Mouse (Mus musculus) stomach, embryonic 14.5 days (tissue): Measurements from ENCODE around the gene Dscam. TPM values are rescaled to one million over a fixed set of nuclear protein-coding genes. Genes with fewer than 3 reads are reported as not detected.
A peak's percentile ranks its signal among the peaks of the same experiment; 100 is the strongest.

Experiments used
- ATAC-seq: fragments of 200-750 bp; cut with Nextera tagmentation; 2 replicates; pipeline ENCODE4 v1.8.0; 2017; ENCODE audit warnings: low read depth, moderate TSS enrichment; ENCODE audit not compliant: insufficient number of reproducible peaks, insufficient read depth, low FRiP score
- H3K27ac ChIP-seq: fragments of 300-500 bp; sonication (generic); 2 replicates; pipeline ENCODE4 v1.5.1; 2014; ENCODE audit warnings: mild to moderate bottlenecking, low read length, moderate library complexity, mixed read lengths
- H3K27me3 ChIP-seq: fragments of 300-500 bp; sonication (generic); 2 replicates; pipeline ENCODE4 v1.6.1; 2014; ENCODE audit warnings: low read length, control low read depth, mixed read lengths; ENCODE audit not compliant: control insufficient read depth, insufficient read depth
- H3K36me3 ChIP-seq: fragments of 300-500 bp; sonication (generic); 2 replicates; pipeline ENCODE4 v1.6.1; 2014; ENCODE audit warnings: mild to moderate bottlenecking, control low read depth, low read length, moderate library complexity, mixed read lengths; ENCODE audit not compliant: control insufficient read depth, insufficient read depth
- H3K4me1 ChIP-seq: fragments of 300-500 bp; sonication (generic); 2 replicates; pipeline ENCODE4 v1.6.1; 2014; ENCODE audit warnings: low read length, control low read depth, mixed read lengths; ENCODE audit not compliant: control insufficient read depth, insufficient read depth
- H3K4me2 ChIP-seq: fragments of 300-500 bp; sonication (generic); replicated peaks from 2 replicates; pipeline ENCODE4 v1.6.1; 2014; ENCODE audit warnings: low read depth, low read length, control low read depth
- H3K4me3 ChIP-seq: fragments of 300-500 bp; sonication (generic); 2 replicates; pipeline ENCODE4 v1.5.1; 2014; ENCODE audit warnings: low read depth, low read length, control low read depth
- H3K9ac ChIP-seq: fragments of 300-500 bp; sonication (generic); replicated peaks from 2 replicates; pipeline ENCODE4 v1.6.1; 2014; ENCODE audit warnings: low read depth, mild to moderate bottlenecking, control low read depth, low read length, moderate library complexity, mixed read lengths
- H3K9me3 ChIP-seq: fragments of 300-500 bp; sonication (generic); 2 replicates; pipeline ENCODE4 v1.6.1; 2016; ENCODE audit warnings: low read depth, low read length, control low read depth; ENCODE audit not compliant: control insufficient read depth
- WGBS: fragments of 180-500 bp; shearing (Covaris S2); extraction: QIAGEN DNeasy Blood & Tissue Kit; methylation state at CpG from one replicate; pipeline ENCODE4 v1.1.7; 2014; 5-methylcytosine and 5-hydroxymethylcytosine counted together
- polyA plus RNA-seq: library from polyadenylated mRNA; unstranded; fragments of >200 nt; fragmentation: Nextera tagmentation; extraction: Ambion mirVana; gene quantifications from 2 replicates; pipeline ENCODE4 v1.2.1, GENCODE M21; 2014

Gene Dscam
- polyA plus RNA-seq, 1 experiment from 2014 or later, result 0.30 TPM

DNA sequence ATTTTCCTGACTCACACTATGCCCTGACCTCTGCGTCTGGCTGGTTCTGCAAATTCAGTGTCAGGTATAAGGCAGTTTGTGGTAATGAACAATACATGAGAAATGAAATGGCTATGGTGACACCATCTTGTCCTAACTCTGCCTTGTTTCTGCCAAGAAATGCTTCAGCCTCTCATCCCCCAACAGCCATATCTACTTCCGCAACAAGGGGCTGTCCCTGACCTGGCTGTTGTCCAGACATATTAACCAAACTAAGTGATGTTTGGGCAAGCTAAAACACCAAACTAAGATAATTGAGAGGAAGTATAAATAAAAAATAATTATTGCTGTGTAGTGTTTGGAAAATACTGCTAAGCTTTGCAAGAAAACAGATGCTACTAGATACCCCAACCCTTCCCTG lies 258.4 kb downstream of the Dscam start:
- H3K36me3 ChIP-seq, result no peaks in the 10 kb centered on the region
- no peak for ATAC-seq
- no peaks in the 10 kb centered on the region for H3K9me3 ChIP-seq
- H3K4me1 ChIP-seq, result no peaks in the 10 kb centered on the region
- no peak overlapping the region for H3K9ac ChIP-seq
- H3K4me3 ChIP-seq, result no peak overlapping the region
- H3K27me3 ChIP-seq, result no peaks in the 10 kb centered on the region
- no peak overlapping the region for H3K27ac ChIP-seq
- H3K4me2 ChIP-seq, result no peak overlapping the region
- 79% methylated on average over 2 of the region's 2 CpGs for WGBS

DNA sequence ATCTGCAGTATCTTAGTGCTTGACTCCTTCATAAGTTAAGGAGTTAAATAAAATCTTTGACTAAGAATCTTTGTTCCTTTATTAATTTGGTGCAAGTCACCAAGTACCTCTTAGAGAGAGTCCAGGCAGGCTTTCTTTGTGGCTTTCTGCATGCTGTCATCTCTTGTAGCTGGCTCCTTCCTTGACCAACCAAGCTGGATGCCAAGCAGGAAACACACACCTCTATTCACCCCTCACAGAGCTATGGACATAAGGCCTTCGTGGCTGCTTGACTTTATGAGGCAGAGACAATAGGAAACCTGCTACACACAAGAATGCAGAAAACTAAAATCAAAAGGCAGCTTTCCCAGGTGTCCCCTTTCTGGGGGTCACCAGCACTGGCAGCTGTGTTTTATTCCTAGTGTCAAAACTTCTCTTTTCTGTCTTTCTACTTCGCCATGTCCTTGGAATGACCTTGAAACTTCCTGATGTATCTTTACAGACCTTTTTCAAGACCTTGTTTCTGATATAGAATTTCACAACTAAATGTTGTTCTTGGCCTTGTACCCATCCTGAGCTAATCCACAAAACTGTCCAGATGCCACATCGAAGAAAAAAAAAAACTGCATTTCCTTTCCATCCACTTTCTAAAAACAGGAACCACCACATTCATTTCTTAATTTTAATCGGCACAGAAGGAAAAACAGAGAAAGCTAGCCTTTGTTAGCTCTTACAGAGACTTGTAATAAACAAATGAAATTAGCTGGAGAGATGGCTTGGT lies 260.0 kb downstream of the Dscam start:
- Histone ChIP-seq H3K4me2 (no peak overlapping the region), H3K4me3 (no peak overlapping the region), H3K36me3 (no peaks in the 10 kb centered on the region), H3K9ac (no peak overlapping the region), H3K27ac (no peak overlapping the region), H3K9me3 (no peaks in the 10 kb centered on the region), H3K4me1 (no peaks in the 10 kb centered on the region), H3K27me3 (no peaks in the 10 kb centered on the region)
- no peak for ATAC-seq
- WGBS, result 60% methylated on average over 4 of the region's 4 CpGs

DNA sequence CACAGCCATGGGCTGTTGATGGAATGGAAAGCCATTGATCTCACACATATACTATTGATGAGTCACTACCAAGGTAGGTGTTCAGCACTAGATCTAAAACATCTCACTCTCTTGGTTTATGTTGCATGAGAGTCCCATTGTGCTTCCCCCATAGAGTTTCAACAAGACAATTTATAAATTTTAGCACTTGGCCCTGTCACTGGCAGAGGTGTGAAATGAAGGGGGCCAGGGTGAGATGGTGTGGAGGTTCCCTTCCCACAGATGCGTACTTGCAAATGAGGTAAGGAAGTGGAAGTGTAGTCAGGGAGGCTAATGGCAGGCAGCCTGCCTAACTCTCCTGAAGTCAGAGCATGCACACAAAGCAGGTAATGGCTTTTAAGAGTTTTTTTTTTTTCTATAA lies 262.7 kb downstream of the Dscam start:
- WGBS, result 83% methylated on average over 1 of the region's 1 CpGs
- Histone ChIP-seq H3K36me3 (no peaks in the 10 kb centered on the region), H3K27me3 (no peaks in the 10 kb centered on the region), H3K9me3 (no peaks in the 10 kb centered on the region), H3K4me1 (no peaks in the 10 kb centered on the region), H3K27ac (no peak overlapping the region), H3K4me3 (no peak overlapping the region), H3K4me2 (no peak overlapping the region), H3K9ac (no peak overlapping the region)
- ATAC-seq, result no peak

DNA sequence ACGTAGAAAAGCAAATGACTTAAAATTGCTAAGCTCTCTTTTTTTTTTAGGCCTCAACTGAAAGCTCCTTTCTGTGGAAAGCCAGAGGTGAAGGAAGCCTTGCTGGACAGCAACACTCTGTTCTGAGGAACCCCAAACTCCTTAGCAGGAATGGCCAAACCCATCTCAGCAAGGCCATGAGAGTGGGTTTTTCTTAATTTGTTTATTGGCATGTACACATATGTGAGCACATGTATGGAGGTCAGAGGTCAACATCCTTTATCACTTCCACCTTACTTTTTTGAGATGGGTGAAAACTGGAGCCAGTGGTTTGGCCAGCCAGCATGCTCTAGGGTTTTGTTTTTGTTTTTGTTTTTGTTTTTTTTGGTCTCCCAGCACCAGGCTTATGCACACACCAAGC lies 263.5 kb downstream of the Dscam start:
- 63% methylated on average over 1 of the region's 1 CpGs for WGBS

DNA sequence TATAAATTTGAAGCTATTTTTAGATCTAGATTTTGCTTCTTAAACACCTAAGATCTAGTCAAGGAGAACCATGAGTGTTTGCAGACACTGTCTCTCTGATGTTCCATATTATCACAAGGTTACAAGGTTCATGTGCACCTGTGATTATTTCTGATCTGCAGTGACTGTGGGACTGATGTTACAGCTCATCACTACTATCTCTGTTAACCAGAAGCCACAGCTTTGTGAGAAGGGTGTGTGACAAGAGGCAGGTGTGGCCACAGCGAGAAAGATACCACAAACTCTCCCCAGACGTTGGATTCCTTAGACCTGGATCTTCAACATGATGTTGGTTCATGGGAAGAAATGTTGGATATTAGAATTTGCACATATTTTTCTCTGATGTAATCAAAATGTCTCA lies 263.9 kb downstream of the Dscam start:
- 69% methylated on average over 2 of the region's 2 CpGs for WGBS
- peak; percentile 58; the same call in 1 of the 2 replicates for ATAC-seq
- H3K4me2 ChIP-seq, result no peak overlapping the region
- H3K9ac ChIP-seq, result no peak overlapping the region
- H3K4me3 ChIP-seq, result no peak overlapping the region
- H3K4me1 ChIP-seq, result no peaks in the 10 kb centered on the region
- no peaks in the 10 kb centered on the region for H3K27me3 ChIP-seq
- H3K36me3 ChIP-seq, result no peaks in the 10 kb centered on the region
- H3K9me3 ChIP-seq, result no peaks in the 10 kb centered on the region
- H3K27ac ChIP-seq, result no peak overlapping the region

More for the DNA sequence above, 263.5 kb downstream of the Dscam start:
- Histone ChIP-seq H3K4me1 (no peaks in the 10 kb centered on the region), H3K9ac (no peak overlapping the region), H3K9me3 (no peaks in the 10 kb centered on the region), H3K36me3 (no peaks in the 10 kb centered on the region), H3K27ac (no peak overlapping the region), H3K27me3 (no peaks in the 10 kb centered on the region), H3K4me3 (no peak overlapping the region), H3K4me2 (no peak overlapping the region)
- no peak for ATAC-seq

DNA sequence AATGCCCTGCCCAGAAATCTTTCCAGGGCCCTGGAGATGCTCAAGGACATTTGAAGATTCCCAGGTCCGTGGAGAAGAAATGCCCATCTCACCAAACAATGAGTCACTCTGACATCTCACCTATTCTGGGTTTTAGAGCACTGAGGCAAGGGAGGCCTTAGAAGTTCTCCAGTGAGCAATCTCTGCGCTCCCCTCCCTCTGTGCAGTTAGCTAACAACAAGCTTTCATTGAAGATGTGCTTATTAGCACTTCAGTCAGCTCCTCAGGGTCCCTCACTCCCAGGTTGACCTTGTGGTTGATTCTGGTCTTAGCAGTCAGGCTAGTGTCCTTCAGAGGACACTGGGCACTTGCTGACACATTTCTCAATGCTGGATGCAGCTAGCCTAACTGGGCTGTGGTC lies 265.8 kb downstream of the Dscam start:
- Histone ChIP-seq H3K27ac (no peak overlapping the region), H3K27me3 (no peaks in the 10 kb centered on the region), H3K9ac (no peak overlapping the region), H3K9me3 (no peaks in the 10 kb centered on the region), H3K4me2 (no peak overlapping the region), H3K36me3 (no peaks in the 10 kb centered on the region), H3K4me3 (no peak overlapping the region), H3K4me1 (no peaks in the 10 kb centered on the region)
- ATAC-seq, result no peak
- WGBS, result 50% methylated on average over 2 of the region's 2 CpGs

DNA sequence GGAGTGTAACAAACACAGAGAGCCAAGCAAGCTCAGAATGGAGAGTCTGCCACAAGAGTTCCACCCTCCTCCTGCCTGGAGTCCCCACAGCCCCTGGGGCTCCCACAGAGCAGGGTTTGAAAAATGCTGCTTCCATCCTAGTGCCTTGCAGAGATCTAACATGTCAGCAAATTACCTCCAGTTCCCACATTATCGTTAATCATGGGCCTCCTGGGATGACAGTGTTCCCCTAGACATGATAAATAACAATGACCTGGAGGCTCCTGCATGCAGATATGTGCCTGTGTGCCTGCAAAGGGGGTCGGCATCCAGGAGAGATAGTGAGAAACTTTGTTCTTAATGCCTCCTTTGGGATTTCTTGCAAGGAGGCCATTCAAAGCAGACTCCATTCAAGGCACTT lies 266.2 kb downstream of the Dscam start:
- Histone ChIP-seq H3K4me2 (no peak overlapping the region), H3K27me3 (no peaks in the 10 kb centered on the region), H3K36me3 (no peaks in the 10 kb centered on the region), H3K9ac (no peak overlapping the region), H3K9me3 (no peaks in the 10 kb centered on the region), H3K4me1 (no peaks in the 10 kb centered on the region), H3K4me3 (no peak overlapping the region), H3K27ac (no peak overlapping the region)
- no peak for ATAC-seq
- WGBS, result 18% methylated on average over 2 of the region's 2 CpGs

DNA sequence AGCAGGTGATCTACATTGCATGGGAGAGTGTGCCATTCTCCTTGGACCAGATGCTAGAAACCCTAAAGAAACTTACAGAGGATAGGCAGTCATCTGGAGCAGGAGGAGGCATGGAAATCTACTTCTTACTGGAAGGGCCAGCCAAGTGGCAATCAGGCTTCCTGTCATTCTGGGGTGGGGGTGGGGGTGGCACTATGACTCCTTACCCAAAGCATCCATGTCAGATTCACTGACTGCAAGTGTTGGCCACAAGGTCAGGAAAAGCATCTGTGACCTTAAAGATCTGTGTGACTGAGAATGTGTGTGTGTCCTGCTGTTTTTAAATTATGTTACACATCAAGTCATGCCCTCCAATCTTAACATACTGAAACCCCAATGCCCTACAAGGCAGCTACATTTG lies 268.0 kb downstream of the Dscam start:
- H3K4me2 ChIP-seq, result no peak overlapping the region
- H3K4me1 ChIP-seq, result no peaks in the 10 kb centered on the region

More for the DNA sequence above, 268.0 kb downstream of the Dscam start:
- no peaks in the 10 kb centered on the region for H3K9me3 ChIP-seq
- H3K27ac ChIP-seq, result no peak overlapping the region
- H3K9ac ChIP-seq, result no peak overlapping the region
- no peaks in the 10 kb centered on the region for H3K27me3 ChIP-seq
- no peaks in the 10 kb centered on the region for H3K36me3 ChIP-seq
- no peak overlapping the region for H3K4me3 ChIP-seq
- ATAC-seq, result no peak
